Mouse (Mus musculus) liver, embryonic 11.5 days (tissue): ENCODE measurements at regions not wholly inside any gene's neighbourhood (a gene's known extent, or its start where the extent isn't known, plus 50 kb on each side); places are given as distances from the start of the nearest gene placed in this dataset.

ENCODE experiments used
- ATAC-seq: fragments of 200-750 bp; cut with Nextera tagmentation; replicated peaks from 2 replicates; pipeline ENCODE4 v1.8.0; 2017; ENCODE audit warnings: moderate number of reproducible peaks, mild to moderate bottlenecking, moderate TSS enrichment, moderate library complexity; ENCODE audit not compliant: low FRiP score
- DNase-seq: peaks from one replicate; pipeline ENCODE4 v3.0.0-alpha.2; 2017; ENCODE audit warnings: low spot score
- H3K27ac ChIP-seq: fragments of 300-500 bp; sonication (generic); 2 replicates; pipeline ENCODE4 v1.5.1; 2014; ENCODE audit warnings: mild to moderate bottlenecking, low read depth, low read length, control low read depth
- H3K27me3 ChIP-seq: fragments of 300-500 bp; sonication (generic); replicated peaks from 2 replicates; pipeline ENCODE4 v1.6.1; 2014; ENCODE audit warnings: low read length, mixed read lengths; ENCODE audit not compliant: control insufficient read depth, insufficient read depth
- H3K36me3 ChIP-seq: fragments of 300-500 bp; sonication (generic); 2 replicates; pipeline ENCODE4 v1.6.1; 2014; ENCODE audit warnings: mild to moderate bottlenecking, low read length, moderate library complexity, mixed read lengths; ENCODE audit not compliant: control insufficient read depth, insufficient read depth
- H3K4me1 ChIP-seq: fragments of 300-500 bp; sonication (generic); replicated peaks from 2 replicates; pipeline ENCODE4 v1.6.1; 2014; ENCODE audit warnings: low read length, mixed read lengths; ENCODE audit not compliant: control insufficient read depth, insufficient read depth
- H3K4me2 ChIP-seq: fragments of 300-500 bp; sonication (generic); 2 replicates; pipeline ENCODE4 v1.6.1; 2014; ENCODE audit warnings: mild to moderate bottlenecking, control low read depth, moderate library complexity
- H3K4me3 ChIP-seq: fragments of 300-500 bp; sonication (generic); 2 replicates; pipeline ENCODE4 v1.5.1; 2014; ENCODE audit warnings: low read depth, low read length, control low read depth
- H3K9ac ChIP-seq: fragments of 300-500 bp; sonication (generic); 2 replicates; pipeline ENCODE4 v1.6.1; 2014; ENCODE audit warnings: low read depth, low read length, control low read depth
- H3K9me3 ChIP-seq: fragments of 300-500 bp; sonication (generic); 2 replicates; pipeline ENCODE4 v1.6.1; 2016; ENCODE audit warnings: low read length, inconsistent platforms, mixed read lengths; ENCODE audit not compliant: control insufficient read depth
- WGBS: fragments of 180-500 bp; shearing (Covaris S2); extraction: QIAGEN DNeasy Blood & Tissue Kit; methylation state at CpG from one replicate; pipeline ENCODE4 v1.1.7; 2014; 5-methylcytosine and 5-hydroxymethylcytosine counted together

GRCm38 (mm10) chr4:10794471-10794870 is 79.8 kb upstream of the 2610301B20Rik start:
- 68% methylated on average over 3 of the region's 3 CpGs for WGBS
- no peak overlapping the region for H3K27ac ChIP-seq
- H3K4me3 ChIP-seq: no peak overlapping the region
- ATAC-seq: no peak
- DNase-seq: no peak
- H3K4me2 ChIP-seq: no peak overlapping the region
- H3K27me3 ChIP-seq: no peaks in the 10 kb centered on the region
- no peaks in the 10 kb centered on the region for H3K4me1 ChIP-seq
- no peaks in the 10 kb centered on the region for H3K36me3 ChIP-seq
- no peak overlapping the region for H3K9ac ChIP-seq
- no peaks in the 10 kb centered on the region for H3K9me3 ChIP-seq

GRCm38 (mm10) chr4:10800780-10801553 is 73.3 kb upstream of the 2610301B20Rik start:
- ATAC-seq (no peak), DNase-seq (no peak)
- H3K27ac ChIP-seq: no peak overlapping the region
- H3K9ac ChIP-seq: no peak overlapping the region
- no peaks in the 10 kb centered on the region for H3K4me1 ChIP-seq
- H3K27me3 ChIP-seq: no peaks in the 10 kb centered on the region
- H3K36me3 ChIP-seq: no peaks in the 10 kb centered on the region
- no peaks in the 10 kb centered on the region for H3K9me3 ChIP-seq
- no peak overlapping the region for H3K4me2 ChIP-seq
- 78% methylated on average over 3 of the region's 3 CpGs for WGBS
- H3K4me3 ChIP-seq: no peak overlapping the region

GRCm38 (mm10) chr4:10804735-10805134 is 69.6 kb upstream of the 2610301B20Rik start:
- Histone ChIP-seq H3K4me3 (no peak overlapping the region), H3K4me2 (no peak overlapping the region), H3K9ac (no peak overlapping the region), H3K27me3 (no peaks in the 10 kb centered on the region), H3K36me3 (no peaks in the 10 kb centered on the region), H3K9me3 (no peaks in the 10 kb centered on the region), H3K4me1 (no peaks in the 10 kb centered on the region), H3K27ac (no peak overlapping the region)
- 26% methylated on average over 1 of the region's 1 CpGs for WGBS
- DNase-seq (no peak), ATAC-seq (no peak)

- ATAC-seq (no peak), DNase-seq (no peak)
- H3K4me2 ChIP-seq: no peak overlapping the region
- no peaks in the 10 kb centered on the region for H3K27me3 ChIP-seq
- no peaks in the 10 kb centered on the region for H3K36me3 ChIP-seq
- no peak overlapping the region for H3K4me3 ChIP-seq
- 56% methylated on average over 3 of the region's 3 CpGs for WGBS
- no peaks in the 10 kb centered on the region for H3K9me3 ChIP-seq
- H3K4me1 ChIP-seq: no peaks in the 10 kb centered on the region
- no peak overlapping the region for H3K9ac ChIP-seq
- no peak overlapping the region for H3K27ac ChIP-seq
These were observed 67.0 kb upstream of the 2610301B20Rik start for GRCm38 (mm10) chr4:10807260-10807659.

GRCm38 (mm10) chr4:10812931-10813330 is 61.4 kb upstream of the 2610301B20Rik start:
- Histone ChIP-seq H3K36me3 (no peaks in the 10 kb centered on the region), H3K4me1 (no peaks in the 10 kb centered on the region), H3K4me2 (no peak overlapping the region), H3K9ac (no peak overlapping the region), H3K27ac (no peak overlapping the region), H3K9me3 (no peaks in the 10 kb centered on the region), H3K4me3 (no peak overlapping the region), H3K27me3 (no peaks in the 10 kb centered on the region)
- ATAC-seq (no peak), DNase-seq (no peak)
- 76% methylated on average over 2 of the region's 2 CpGs for WGBS
